Mouse (Mus musculus): ENCODE measurements around the gene Sdk2.

DNA sequence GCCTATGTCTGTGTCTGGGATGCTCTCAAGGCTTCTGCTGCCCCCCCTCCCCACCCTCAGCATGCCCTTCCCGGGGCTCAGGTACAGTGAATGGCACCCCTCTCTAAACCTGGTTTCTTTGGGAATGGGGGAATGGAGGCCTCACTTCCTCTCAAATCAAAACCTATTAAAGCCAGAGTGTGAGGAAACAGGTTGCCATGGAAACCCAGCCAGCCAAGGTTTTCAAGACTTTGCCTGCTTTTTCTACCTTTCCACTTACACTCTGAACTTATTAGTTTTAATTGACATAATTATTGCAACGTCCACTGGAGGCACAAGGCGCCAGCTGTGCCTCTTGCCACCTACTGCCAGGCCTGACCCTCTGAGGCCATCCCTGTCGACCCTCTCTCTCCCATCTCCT lies 135.1 kb downstream of the Sdk2 start:
- TF ChIP-seq CTCF (IDR thresholded peaks at IDR 0.05; ENCODE audit: borderline replicate concordance, extremely low read depth, insufficient read depth, insufficient read length) (no peak), POLR2A (IDR thresholded peaks at IDR 0.05; ENCODE audit: borderline replicate concordance, extremely low read depth, insufficient read depth, insufficient read length, poor library complexity, severe bottlenecking) (no peak)
